Mouse (Mus musculus): ENCODE results near the gene Cyp46a1. TPM values are rescaled to one million over a fixed set of nuclear protein-coding genes. Genes with fewer than 3 reads are reported as not detected.

The Cyp46a1 gene
- 463 and 465 TPM in 2 replicates for polyA plus RNA-seq (2012; rRNA removed)

- Histone ChIP-seq H3K4me3 (ENCODE audit: insufficient read depth, low read length) (peak within 1 kb of the TSS; percentile 45), H3K4me1 (ENCODE audit: control insufficient read depth, insufficient read depth, low read length) (peaks cover 3% of the 10 kb centered on the region; the same call in 1 of the 2 replicates), H3K27ac (ENCODE audit: insufficient read depth, low read length) (0 out of 2 replicates have a peak within 1 kb of the TSS, but pooled peaks have one; percentile 4)
- no peak for TF ChIP-seq POLR2A (IDR thresholded peaks at IDR 0.05; ENCODE audit: extremely low read depth, insufficient read depth, low read length)
- TF ChIP-seq CTCF (IDR thresholded peaks at IDR 0.05; ENCODE audit: extremely low read depth, insufficient read depth, low read length), result no peak
Observed at GRCm38 (mm10) chr12:108333895-108334445, at the start of gene Cyp46a1. Gene Cyp46a1, plus strand, starts transcription at chr12:108334381.

DNA sequence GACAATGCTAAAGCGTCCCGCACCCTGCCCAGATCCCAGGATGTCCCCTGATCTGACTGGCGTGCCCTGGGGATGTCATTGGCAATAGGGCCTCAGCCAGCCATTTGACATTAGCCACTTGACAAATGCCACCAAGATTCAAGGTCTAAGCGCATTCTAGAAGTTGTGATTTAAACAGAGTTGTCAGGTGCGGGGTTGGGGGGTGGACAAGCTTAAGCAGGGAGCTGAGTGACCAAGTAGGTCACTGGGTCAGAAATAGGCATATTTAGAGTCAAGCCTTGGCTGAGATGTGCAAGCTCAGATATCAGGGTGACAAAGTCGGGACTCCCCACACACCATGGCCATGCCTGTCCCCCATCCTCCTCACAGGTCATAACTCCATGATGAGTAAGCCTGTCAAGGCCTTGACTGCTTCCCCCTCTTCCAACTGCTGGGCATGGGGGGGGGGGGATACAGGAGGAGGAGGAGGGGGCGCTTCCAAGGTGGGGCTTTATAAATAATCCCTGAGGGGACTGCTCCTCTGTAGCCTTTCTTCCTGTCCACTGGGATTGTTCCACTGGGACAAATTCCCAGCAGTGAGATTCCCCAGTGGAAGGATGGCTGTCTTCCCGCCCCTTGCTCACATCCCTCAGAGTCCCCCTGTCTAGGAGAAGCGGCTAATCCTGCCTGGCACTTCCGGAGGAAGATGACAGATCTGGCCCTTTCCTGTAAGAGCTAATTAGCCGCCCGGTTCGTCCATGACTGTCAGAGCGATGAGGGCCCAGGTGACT is 49.5 kb upstream of the Cyp46a1 start:
- TF ChIP-seq CTCF (IDR thresholded peaks at IDR 0.05; ENCODE audit: extremely low read depth, insufficient read depth, low read length) (no peak), POLR2A (IDR thresholded peaks at IDR 0.05; ENCODE audit: extremely low read depth, insufficient read depth, low read length) (no peak)

GRCm38 (mm10) chr12:108285225-108286011 is 48.8 kb upstream of the Cyp46a1 start:
- Histone ChIP-seq H3K27ac (ENCODE audit: insufficient read depth, low read length) (no peak overlapping the region), H3K4me1 (ENCODE audit: control insufficient read depth, insufficient read depth, low read length) (no peaks in the 10 kb centered on the region), H3K4me3 (ENCODE audit: insufficient read depth, low read length) (no peak overlapping the region)
- TF ChIP-seq POLR2A (IDR thresholded peaks at IDR 0.05; ENCODE audit: extremely low read depth, insufficient read depth, low read length) (no peak), CTCF (IDR thresholded peaks at IDR 0.05; ENCODE audit: extremely low read depth, insufficient read depth, low read length) (no peak)

More for the DNA sequence above, 49.5 kb upstream of the Cyp46a1 start:
- H3K4me1 ChIP-seq (ENCODE audit: control insufficient read depth, insufficient read depth, low read length), result no peaks in the 10 kb centered on the region
- H3K4me3 ChIP-seq (ENCODE audit: insufficient read depth, low read length), result no peak overlapping the region
- H3K27ac ChIP-seq (ENCODE audit: insufficient read depth, low read length), result no peak overlapping the region

- no peaks in the 10 kb centered on the region for H3K4me1 ChIP-seq (ENCODE audit: control insufficient read depth, insufficient read depth, low read length)
- H3K27ac ChIP-seq (ENCODE audit: insufficient read depth, low read length), result no peak overlapping the region
- TF ChIP-seq CTCF (IDR thresholded peaks at IDR 0.05; ENCODE audit: extremely low read depth, insufficient read depth, low read length) (no peak), POLR2A (IDR thresholded peaks at IDR 0.05; ENCODE audit: extremely low read depth, insufficient read depth, low read length) (no peak)
- no peak overlapping the region for H3K4me3 ChIP-seq (ENCODE audit: insufficient read depth, low read length)
Observed at GRCm38 (mm10) chr12:108286381-108286780, 47.8 kb upstream of the Cyp46a1 start.

GRCm38 (mm10) chr12:108287011-108287410 is 47.2 kb upstream of the Cyp46a1 start:
- no peak overlapping the region for H3K27ac ChIP-seq (ENCODE audit: insufficient read depth, low read length)
- no peaks in the 10 kb centered on the region for H3K4me1 ChIP-seq (ENCODE audit: control insufficient read depth, insufficient read depth, low read length)
- no peak overlapping the region for H3K4me3 ChIP-seq (ENCODE audit: insufficient read depth, low read length)
- no peak for TF ChIP-seq POLR2A (IDR thresholded peaks at IDR 0.05; ENCODE audit: extremely low read depth, insufficient read depth, low read length)
- no peak for TF ChIP-seq CTCF (IDR thresholded peaks at IDR 0.05; ENCODE audit: extremely low read depth, insufficient read depth, low read length)

- H3K4me3 ChIP-seq (ENCODE audit: insufficient read depth, low read length), result no peak overlapping the region
- H3K4me1 ChIP-seq (ENCODE audit: control insufficient read depth, insufficient read depth, low read length), result no peaks in the 10 kb centered on the region
- no peak for TF ChIP-seq CTCF (IDR thresholded peaks at IDR 0.05; ENCODE audit: extremely low read depth, insufficient read depth, low read length)
- TF ChIP-seq POLR2A (IDR thresholded peaks at IDR 0.05; ENCODE audit: extremely low read depth, insufficient read depth, low read length), result no peak
- H3K27ac ChIP-seq (ENCODE audit: insufficient read depth, low read length), result no peak overlapping the region
Observed at GRCm38 (mm10) chr12:108288127-108288880, 45.9 kb upstream of the Cyp46a1 start.

DNA sequence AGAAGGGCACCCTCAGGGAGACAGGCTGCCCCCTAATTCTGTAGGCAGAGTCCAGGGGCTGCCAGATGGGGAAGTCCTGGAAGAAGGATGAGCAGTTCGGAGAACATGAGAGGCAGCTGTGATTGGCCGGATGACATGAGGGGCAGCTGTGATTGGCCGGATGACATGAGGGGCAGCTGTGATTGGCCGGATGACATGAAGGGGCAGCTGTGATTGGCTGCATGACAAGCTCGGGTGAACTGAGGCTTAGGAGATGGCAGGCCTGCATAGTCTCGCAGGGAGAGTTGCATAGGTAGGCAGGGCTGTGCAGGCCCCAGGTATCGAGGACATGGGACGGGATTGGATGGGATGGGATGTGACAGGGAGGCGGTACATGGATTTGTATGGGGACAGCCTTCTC is 41.8 kb upstream of the Cyp46a1 start:
- Histone ChIP-seq H3K4me3 (ENCODE audit: insufficient read depth, low read length) (no peak overlapping the region), H3K4me1 (ENCODE audit: control insufficient read depth, insufficient read depth, low read length) (no peaks in the 10 kb centered on the region), H3K27ac (ENCODE audit: insufficient read depth, low read length) (no peak overlapping the region)
- TF ChIP-seq CTCF (IDR thresholded peaks at IDR 0.05; ENCODE audit: extremely low read depth, insufficient read depth, low read length), result no peak
- TF ChIP-seq POLR2A (IDR thresholded peaks at IDR 0.05; ENCODE audit: extremely low read depth, insufficient read depth, low read length), result no peak

- no peak overlapping the region for H3K4me3 ChIP-seq (ENCODE audit: insufficient read depth, low read length)
- H3K27ac ChIP-seq (ENCODE audit: insufficient read depth, low read length), result no peak overlapping the region
- H3K4me1 ChIP-seq (ENCODE audit: control insufficient read depth, insufficient read depth, low read length), result no peaks in the 10 kb centered on the region
- TF ChIP-seq CTCF (IDR thresholded peaks at IDR 0.05; ENCODE audit: extremely low read depth, insufficient read depth, low read length), result peak; percentile 88
- TF ChIP-seq POLR2A (IDR thresholded peaks at IDR 0.05; ENCODE audit: extremely low read depth, insufficient read depth, low read length), result no peak
Observed at GRCm38 (mm10) chr12:108292957-108293356, 41.2 kb upstream of the Cyp46a1 start.

- H3K27ac ChIP-seq (ENCODE audit: insufficient read depth, low read length), result no peak overlapping the region
- no peaks in the 10 kb centered on the region for H3K4me1 ChIP-seq (ENCODE audit: control insufficient read depth, insufficient read depth, low read length)
- no peak overlapping the region for H3K4me3 ChIP-seq (ENCODE audit: insufficient read depth, low read length)
- TF ChIP-seq CTCF (IDR thresholded peaks at IDR 0.05; ENCODE audit: extremely low read depth, insufficient read depth, low read length), result no peak
- TF ChIP-seq POLR2A (IDR thresholded peaks at IDR 0.05; ENCODE audit: extremely low read depth, insufficient read depth, low read length), result no peak
Observed at GRCm38 (mm10) chr12:108294620-108295019, 39.6 kb upstream of the Cyp46a1 start.

Data from cortical plate, adult 2 months (tissue).